Mouse (Mus musculus) embryonic fibroblast, embryonic 13.5 days (primary cell): ENCODE data around the gene Vmn2r26. TPM values are rescaled to one million over a fixed set of nuclear protein-coding genes. Genes with fewer than 3 reads are reported as not detected.
"Not testable (repeated sequence)": the region's sequence is repeated elsewhere in the genome, so short reads cannot be mapped to it uniquely, and the experiment has no call there.

Experiments
- H3K27ac ChIP-seq: 2 replicates; pipeline ENCODE4 v1.5.1; 2012; ENCODE audit warnings: low read length, control low read depth, inconsistent platforms; ENCODE audit not compliant: insufficient read depth
- H3K4me1 ChIP-seq: 2 replicates; pipeline ENCODE4 v1.6.1; 2011; ENCODE audit warnings: low read length; ENCODE audit not compliant: control insufficient read depth, insufficient read depth
- H3K4me3 ChIP-seq: 2 replicates; pipeline ENCODE4 v1.5.1; 2011; ENCODE audit warnings: mild to moderate bottlenecking, control low read depth, low read length; ENCODE audit not compliant: insufficient read depth
- CTCF ChIP-seq: IDR thresholded peaks from 2 replicates; pipeline ENCODE4 v1.5.1; 2011; ENCODE audit warnings: mild to moderate bottlenecking, control low read depth, low read length, moderate library complexity, borderline replicate concordance; ENCODE audit not compliant: insufficient read depth
- POLR2A ChIP-seq: IDR thresholded peaks from 2 replicates; pipeline ENCODE4 v1.6.1; 2011; ENCODE audit warnings: low read depth, mild to moderate bottlenecking, control low read depth, low read length, moderate library complexity
- polyA plus RNA-seq: library from polyadenylated mRNA; stranded (reverse); fragments of >200 nt; gene quantifications from 2 replicates; pipeline ENCODE4 v1.2.4, GENCODE M21; 2011; ENCODE audit warnings: low read depth; ENCODE audit not compliant: missing spikeins, insufficient read length

The Vmn2r26 gene
- polyA plus RNA-seq, result not detected in 2 replicates

- H3K4me1 ChIP-seq, H3K4me3 ChIP-seq, H3K27ac ChIP-seq: not testable (repeated sequence)
Observed at GRCm38 (mm10) chr6:124024268-124024667, at the start of gene Vmn2r26. TSS of gene Vmn2r26 (plus strand) at chr6:124024568.

- Histone ChIP-seq H3K4me3 (no peak overlapping the region), H3K4me1 (no peaks in the 10 kb centered on the region), H3K27ac (no peak overlapping the region)
- no peak for TF ChIP-seq POLR2A
- TF ChIP-seq CTCF, result no peak
Observed at GRCm38 (mm10) chr6:124020841-124021240, 3.5 kb upstream of the Vmn2r26 start.

GRCm38 (mm10) chr6:124048388-124048787, 24.0 kb downstream of the Vmn2r26 start:
- Histone ChIP-seq H3K4me3 (no peak overlapping the region), H3K27ac (no peak overlapping the region), H3K4me1 (no peaks in the 10 kb centered on the region)
- TF ChIP-seq CTCF, result no peak
- TF ChIP-seq POLR2A, result no peak

- H3K27ac ChIP-seq, H3K4me3 ChIP-seq, H3K4me1 ChIP-seq: not testable (repeated sequence)
Observed at GRCm38 (mm10) chr6:124053611-124054010, 29.2 kb downstream of the Vmn2r26 start.

- H3K4me3 ChIP-seq, result no peak overlapping the region
- TF ChIP-seq POLR2A (no peak), CTCF (no peak)
- no peak overlapping the region for H3K27ac ChIP-seq
- no peaks in the 10 kb centered on the region for H3K4me1 ChIP-seq
Observed at GRCm38 (mm10) chr6:124102334-124102733, 78.0 kb downstream of the Vmn2r26 start.

Other genes with a start within 250 kb of the Vmn2r26 start
- gene Vmn2r24, start 245.7 kb upstream of the Vmn2r26 start, polyA plus RNA-seq, result not detected in 2 replicates
- not detected in 2 replicates for gene Vmn2r25, start 171.1 kb upstream of the Vmn2r26 start, polyA plus RNA-seq
- not detected in 2 replicates for gene Vmn2r27, start 207.3 kb downstream of the Vmn2r26 start, polyA plus RNA-seq